7 mouse cellular contexts compared by ENCODE assay signal in genomic region chr6:71298751-71299150, GRCm38 (mm10). TPM values are rescaled to one million over a fixed set of nuclear protein-coding genes. Genes with fewer than 3 reads are reported as not detected.
A peak's percentile ranks its signal among the peaks of the same experiment; 100 is the strongest.
DNase-seq lines count a peak whose midpoint lies in the region; ATAC-seq and TF ChIP-seq lines count a peak whose summit lies in the region.

No protein-coding gene starts in this region.

- no peak overlapping the region for H3K27ac ChIP-seq in kidney, embryonic 14.5 days (ENCODE audit: low read depth, low read length)
- H3K27ac ChIP-seq in CH12.LX (ENCODE audit: insufficient read depth, low read depth): no peak overlapping the region
- H3K27ac ChIP-seq in small intestine, adult 2 months (ENCODE audit: insufficient read depth, low read depth, low read length): no peak overlapping the region

- H3K4me1 ChIP-seq in kidney, embryonic 14.5 days (ENCODE audit: control insufficient read depth, insufficient read depth, low read length): no peaks in the 10 kb centered on the region
- H3K4me1 ChIP-seq in CH12.LX (ENCODE audit: control insufficient read depth in 1 of 2, insufficient read depth in 2 of 2): no peaks in the 10 kb centered on the region; a peak in 1 of 4 replicates
- no peaks in the 10 kb centered on the region for H3K4me1 ChIP-seq in small intestine, adult 2 months (ENCODE audit: control insufficient read depth, insufficient read depth, insufficient read length, low read length)

- peak; percentile 24 for DNase-seq in kidney, adult 9 months
- DNase-seq in CH12.LX (ENCODE audit: extremely low read depth): peak; percentile 62
- DNase-seq in adrenal gland, postnatal 25 days: peak; percentile 16
- no peak for DNase-seq in frontal cortex, postnatal 14 days (ENCODE audit: low spot score in 2 of 2)

- no peaks in the 10 kb centered on the region for H3K27me3 ChIP-seq in kidney, embryonic 14.5 days (ENCODE audit: control insufficient read depth, insufficient read depth, low read length)
- no peaks in the 10 kb centered on the region for H3K27me3 ChIP-seq in CH12.LX (replicated peaks)
- H3K27me3 ChIP-seq in small intestine, adult 2 months (ENCODE audit: control insufficient read depth, insufficient read depth, low read length): no peaks in the 10 kb centered on the region

- no peak overlapping the region for H3K4me2 ChIP-seq in kidney, embryonic 14.5 days (replicated peaks; ENCODE audit: low read depth, low read length)
- H3K4me2 ChIP-seq in CH12.LX (ENCODE audit: insufficient read depth, low read depth, poor library complexity, severe bottlenecking): no peak overlapping the region

- no peaks in the 10 kb centered on the region for H3K36me3 ChIP-seq in kidney, embryonic 14.5 days (ENCODE audit: control insufficient read depth, insufficient read depth, low read length)
- no peaks in the 10 kb centered on the region for H3K36me3 ChIP-seq in CH12.LX (replicated peaks in 1 of 2; ENCODE audit: control insufficient read depth in 1 of 2, insufficient read depth in 1 of 2, low read length in 1 of 2)
- no peaks in the 10 kb centered on the region for H3K36me3 ChIP-seq in small intestine, adult 2 months (ENCODE audit: control insufficient read depth, insufficient read depth, low read length)

- dilution Hi-C loops in CH12.LX (cut with MboI; ENCODE audit: extremely low pct_ligation_motif_present, extremely low pct_unique_long_range_greater_than_20kb, low sequenced_read_pairs): no loop called here

- no peaks in the 10 kb centered on the region for H3K79me2 ChIP-seq in CH12.LX (replicated peaks; ENCODE audit: control insufficient read depth, extremely low read depth, insufficient read depth, poor library complexity, severe bottlenecking)

- no peak overlapping the region for H3K9ac ChIP-seq in kidney, embryonic 14.5 days (ENCODE audit: low read depth, low read length)
- H3K9ac ChIP-seq in CH12.LX (ENCODE audit: insufficient read depth, low read depth): no peak overlapping the region

- no peak overlapping the region for H3K4me3 ChIP-seq in kidney, embryonic 14.5 days (ENCODE audit: low read length)
- H3K4me3 ChIP-seq in CH12.LX (replicated peaks in 1 of 3; ENCODE audit: low read depth in 2 of 3, low read length in 2 of 3, poor library complexity in 1 of 3): no peak overlapping the region
- no peak overlapping the region for H3K4me3 ChIP-seq in small intestine, adult 2 months (ENCODE audit: low read depth, low read length)

- ATAC-seq in kidney, embryonic 14.5 days (ENCODE audit: low FRiP score, low TSS enrichment): no peak
- peak; percentile 66 for ATAC-seq in granulocyte monocyte progenitor cell, adult 5-6 weeks (replicated peaks; ENCODE audit: poor library complexity, severe bottlenecking)

- no peaks in the 10 kb centered on the region for H3K9me3 ChIP-seq in kidney, embryonic 14.5 days (ENCODE audit: control insufficient read depth, low read length)
- no peaks in the 10 kb centered on the region for H3K9me3 ChIP-seq in CH12.LX (replicated peaks; ENCODE audit: low read length)

- no peak for TF ChIP-seq POLR2A in CH12.LX (IDR thresholded peaks at IDR 0.05; ENCODE audit: low read depth, low read length)
- no peak for TF ChIP-seq POLR2A in small intestine, adult 2 months (IDR thresholded peaks at IDR 0.05; ENCODE audit: low read depth, low read length)

- in situ Hi-C loops in CH12.LX (cut with MboI; ENCODE audit: low pct_ligation_motif_present, low pct_unique_long_range_greater_than_20kb, low sequenced_read_pairs): loop anchor here (5.0 to 25.0 kb wide), 2 partner anchors 136 to 514 kb away; no protein-coding TSS in a partner anchor

- 40% methylated on average over 3 of the region's 3 CpGs for WGBS in kidney, embryonic 14.5 days
- WGBS in small intestine, adult 2 months: 64% methylated on average over 3 of the region's 3 CpGs

- no peak for TF ChIP-seq EP300 in CH12.LX (IDR thresholded peaks at IDR 0.05; ENCODE audit: low read length)

- peak; percentile 79 for TF ChIP-seq CTCF in CH12.LX (conservative IDR thresholded peaks at IDR 0.05 in 1 of 2, IDR thresholded peaks at IDR 0.05 in 1 of 2; ENCODE audit: low read depth in 2 of 2, low read length in 2 of 2)
- peak; percentile 73; the same call in 1 of the 2 replicates for TF ChIP-seq CTCF in small intestine, adult 2 months (IDR thresholded peaks at IDR 0.05; ENCODE audit: extremely low read depth, insufficient read length, insufficient replicate concordance, low read depth, low read length)

- peak; percentile 59 for TF ChIP-seq RAD21 in CH12.LX (IDR thresholded peaks at IDR 0.05; ENCODE audit: low read depth, low read length)

TF ChIP-seq in CH12.LX, 34 proteins besides CTCF, POLR2A, EP300 and RAD21:
- TF ChIP-seq JUND (conservative IDR thresholded peaks at IDR 0.05; ENCODE audit: low read depth, low read length) (no peak), SMC3 (IDR thresholded peaks at IDR 0.05; ENCODE audit: low read depth, low read length) (peak; percentile 82), ZC3H11A (IDR thresholded peaks at IDR 0.05; ENCODE audit: low read depth, low read length) (no peak)

RNA-seq across cellular contexts. Expression of gene Smyd1, which starts 23.3 kb away (rescaled TPM):
- 0.17 and 0.19 TPM in 2 replicates for polyA plus RNA-seq in kidney, embryonic 14.5 days (2014; fragmentation: Nextera tagmentation; extraction: Ambion mirVana)
- total RNA-seq in CH12.LX (2012; rRNA removed): 0.08 TPM in 2 replicates
- total RNA-seq in CH12.LX (2014; rRNA removed): 0.08 and 0.61 TPM in 2 replicates
- polyA plus RNA-seq in CH12.LX (2012; ENCODE audit: insufficient read length, low read depth): 0.27 and 0.37 TPM in 2 replicates
- 0.30 TPM in 1 of 2 replicates, not detected in the other for total RNA-seq in adrenal gland, postnatal 25 days (2021)
- not detected in 2 replicates for total RNA-seq in granulocyte monocyte progenitor cell, adult 5-6 weeks (2014; fragmentation: Nextera tagmentation)
- not detected in 2 replicates for total RNA-seq in granulocyte monocyte progenitor cell, adult 5-6 weeks (2017)
- polyA plus RNA-seq in small intestine, adult 2 months (2012; rRNA removed): 0.04 TPM in 1 of 2 replicates, not detected in the other

RNA-seq across cellular contexts. Expression of gene Cd8b1, which starts 23.8 kb away (rescaled TPM):
- polyA plus RNA-seq in kidney, embryonic 14.5 days (2014; fragmentation: Nextera tagmentation; extraction: Ambion mirVana): 0.13 TPM in 1 of 2 replicates, not detected in the other
- total RNA-seq in CH12.LX (2012; rRNA removed) (0.21 and 0.25 TPM in 2 replicates), CH12.LX (2014; rRNA removed) (0.20 and 0.30 TPM in 2 replicates)
- 0.49 and 0.51 TPM in 2 replicates for polyA plus RNA-seq in CH12.LX (2012; ENCODE audit: insufficient read length, low read depth)
- total RNA-seq in adrenal gland, postnatal 25 days (2021): not detected in 2 replicates
- total RNA-seq in granulocyte monocyte progenitor cell, adult 5-6 weeks (2014; fragmentation: Nextera tagmentation): not detected in 2 replicates
- not detected in 2 replicates for total RNA-seq in granulocyte monocyte progenitor cell, adult 5-6 weeks (2017)
- polyA plus RNA-seq in small intestine, adult 2 months (2012; rRNA removed): 1.3 and 1.9 TPM in 2 replicates

RNA-seq across cellular contexts. Expression of gene Krcc1, which starts 27.3 kb away (rescaled TPM):
- polyA plus RNA-seq in kidney, embryonic 14.5 days (2014; fragmentation: Nextera tagmentation; extraction: Ambion mirVana): 52.2 and 53.3 TPM in 2 replicates
- 16.7 and 18.7 TPM in 2 replicates for total RNA-seq in CH12.LX (2012; rRNA removed)
- 40.2 and 42.0 TPM in 2 replicates for total RNA-seq in CH12.LX (2014; rRNA removed)
- polyA plus RNA-seq in CH12.LX (2012; ENCODE audit: insufficient read length, low read depth): 23.6 and 28.2 TPM in 2 replicates
- 74.3 and 76.3 TPM in 2 replicates for total RNA-seq in adrenal gland, postnatal 25 days (2021)
- total RNA-seq in granulocyte monocyte progenitor cell, adult 5-6 weeks (2014; fragmentation: Nextera tagmentation): 54.1 and 65.1 TPM in 2 replicates
- 104 and 123 TPM in 2 replicates for total RNA-seq in granulocyte monocyte progenitor cell, adult 5-6 weeks (2017)
- polyA plus RNA-seq in small intestine, adult 2 months (2012; rRNA removed): 2.7 and 6.9 TPM in 2 replicates

Comparison
In these comparisons a context has a peak if more than half of its experiments do, and no peak if none do; other contexts are left out.
1. DNase-seq: peak in kidney, adult 9 months (single experiment), CH12.LX (single experiment) and adrenal gland, postnatal 25 days (single experiment); none in frontal cortex, postnatal 14 days (0 of 2).